Mouse (Mus musculus): ENCODE measurements at regions not wholly inside any gene's neighbourhood (a gene's known extent, or its start where the extent isn't known, plus 50 kb on each side); places are given as distances from the start of the nearest gene placed in this dataset.

- no peak for ATAC-seq (ENCODE audit: low TSS enrichment)
These were observed 55.3 kb upstream of the Spaca1 start for GRCm38 (mm10) chr4:34105251-34105650.

GRCm38 (mm10) chr4:34114323-34114722 lies 64.3 kb upstream of the Spaca1 start:
- no peak for ATAC-seq (ENCODE audit: low TSS enrichment)

GRCm38 (mm10) chr4:34117086-34117485 lies 67.1 kb upstream of the Spaca1 start:
- ATAC-seq (ENCODE audit: low TSS enrichment), result no peak

- ATAC-seq (ENCODE audit: low TSS enrichment), result peak; percentile 98
These were observed 73.0 kb upstream of the Spaca1 start for GRCm38 (mm10) chr4:34122959-34123520.

GRCm38 (mm10) chr4:34128224-34128623 lies 78.2 kb upstream of the Spaca1 start:
- no peak for ATAC-seq (ENCODE audit: low TSS enrichment)

- no peak for ATAC-seq (ENCODE audit: low TSS enrichment)
These were observed 96.3 kb upstream of the Spaca1 start for GRCm38 (mm10) chr4:34146133-34146867.

- no peak for ATAC-seq (ENCODE audit: low TSS enrichment)
These were observed 99.2 kb upstream of the Spaca1 start for GRCm38 (mm10) chr4:34148956-34149739.

- ATAC-seq (ENCODE audit: low TSS enrichment), result no peak
These were observed 101.8 kb upstream of the Spaca1 start for GRCm38 (mm10) chr4:34151605-34152347.

- no peak for ATAC-seq (ENCODE audit: low TSS enrichment)
These were observed 105.5 kb upstream of the Spaca1 start for GRCm38 (mm10) chr4:34155501-34155900.

- no peak for ATAC-seq (ENCODE audit: low TSS enrichment)
These were observed 108.0 kb upstream of the Spaca1 start for GRCm38 (mm10) chr4:34157818-34158511.

- ATAC-seq (ENCODE audit: low TSS enrichment), result peak; percentile 83
These were observed 121.4 kb upstream of the Spaca1 start for GRCm38 (mm10) chr4:34171265-34171862.

- ATAC-seq (ENCODE audit: low TSS enrichment), result no peak
These were observed 122.0 kb upstream of the Spaca1 start for GRCm38 (mm10) chr4:34172000-34172399.

GRCm38 (mm10) chr4:34177421-34177820 lies 127.4 kb upstream of the Spaca1 start:
- no peak for ATAC-seq (ENCODE audit: low TSS enrichment)

GRCm38 (mm10) chr4:34186522-34186921 lies 136.5 kb upstream of the Spaca1 start:
- no peak for ATAC-seq (ENCODE audit: low TSS enrichment)

- ATAC-seq (ENCODE audit: low TSS enrichment), result no peak
These were observed 153.3 kb upstream of the Spaca1 start for GRCm38 (mm10) chr4:34203193-34203848.

GRCm38 (mm10) chr4:34209179-34209896 lies 159.3 kb upstream of the Spaca1 start:
- ATAC-seq (ENCODE audit: low TSS enrichment), result no peak

- ATAC-seq (ENCODE audit: low TSS enrichment), result no peak
These were observed 163.7 kb upstream of the Spaca1 start for GRCm38 (mm10) chr4:34213731-34214130.

- peak; percentile 57 for ATAC-seq (ENCODE audit: low TSS enrichment)
These were observed 164.4 kb upstream of the Spaca1 start for GRCm38 (mm10) chr4:34214346-34214745.

- no peak for ATAC-seq (ENCODE audit: low TSS enrichment)
These were observed 171.9 kb upstream of the Spaca1 start for GRCm38 (mm10) chr4:34221915-34222314.
